Mouse (Mus musculus) embryo, embryonic 11.5 days (tissue): Measurements from ENCODE around the gene Rab1b.
"Not testable (repeated sequence)": the region's sequence is repeated elsewhere in the genome, so short reads cannot be mapped to it uniquely, and the experiment has no call there.

Experiments used
- DNase-seq: peaks from one replicate; pipeline ENCODE4 v3.0.0-alpha.2; 2012; ENCODE audit warnings: low read depth, low spot score

The Rab1b gene

DNA sequence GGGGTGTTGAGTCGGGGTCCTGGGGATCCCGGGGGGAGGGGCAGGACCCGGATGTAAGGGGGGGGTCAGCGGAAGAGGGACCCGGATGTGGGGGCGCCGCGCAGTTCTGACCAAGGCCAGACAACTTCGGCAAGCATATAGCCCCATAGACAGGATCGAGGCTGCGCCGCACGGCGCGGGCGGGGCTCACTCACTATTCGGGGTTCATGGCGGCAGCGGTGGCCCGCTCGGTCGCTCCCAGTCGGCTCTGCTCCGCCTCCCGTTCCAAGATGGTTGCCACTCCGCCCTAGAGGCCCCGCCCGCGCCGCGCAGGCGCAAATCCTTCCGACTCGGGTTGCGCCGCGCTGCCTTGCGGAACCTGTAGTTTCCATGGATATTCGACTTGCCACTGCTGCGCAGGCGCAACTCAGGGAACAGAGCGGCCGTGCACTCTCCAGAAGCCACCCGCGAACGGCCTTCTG lies at the start of gene Rab1b:
Gene Rab1b, minus strand, starts transcription at position 342 of the 461 bp plus-strand sequence.
- DNase-seq: peak; percentile 99

DNA sequence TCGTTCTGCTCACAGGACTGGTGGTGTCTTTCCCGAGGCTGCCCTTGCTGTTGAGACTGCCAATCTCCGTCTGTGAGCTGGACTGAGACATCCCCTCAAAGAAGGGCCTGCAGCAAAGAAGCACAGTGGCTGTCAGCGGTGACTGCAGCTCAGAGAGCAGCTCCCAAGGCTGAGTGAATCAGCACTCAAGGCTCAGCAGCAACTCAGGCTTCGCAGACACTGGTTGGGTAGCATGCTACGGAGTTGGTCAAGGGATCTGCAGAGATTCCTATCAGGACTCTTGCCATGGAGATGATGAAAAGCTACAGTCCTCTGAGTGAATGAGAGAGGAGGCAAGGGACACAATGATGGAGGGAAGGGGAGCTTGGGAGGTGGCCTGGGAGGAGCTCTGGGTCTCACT lies 45.4 kb upstream of the Rab1b start:
- DNase-seq: no peak

DNA sequence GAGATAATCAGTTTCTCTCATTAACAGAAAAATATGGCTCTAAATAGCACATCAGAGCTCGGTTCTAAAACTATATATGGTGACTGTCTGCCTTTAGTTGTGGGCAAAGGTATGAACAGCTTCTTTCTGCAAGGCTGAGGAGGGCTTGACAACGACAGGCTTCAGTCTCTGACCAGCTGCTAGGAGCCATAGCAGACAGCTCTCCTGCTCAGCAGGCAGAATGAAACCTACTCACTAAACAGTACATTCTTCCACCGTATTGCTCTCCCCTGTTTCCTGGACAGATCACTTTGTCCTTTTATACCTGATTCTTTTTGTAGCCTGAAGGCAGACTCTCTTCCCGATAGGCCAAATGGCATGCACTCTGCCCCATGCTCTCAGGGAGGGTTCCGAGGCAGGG lies 44.9 kb upstream of the Rab1b start:
- DNase-seq: no peak

GRCm38 (mm10) chr19:5151331-5151730 lies 44.5 kb upstream of the Rab1b start:
- DNase-seq: peak; percentile 42

GRCm38 (mm10) chr19:5150358-5150757 lies 43.5 kb upstream of the Rab1b start:
- no peak for DNase-seq

DNA sequence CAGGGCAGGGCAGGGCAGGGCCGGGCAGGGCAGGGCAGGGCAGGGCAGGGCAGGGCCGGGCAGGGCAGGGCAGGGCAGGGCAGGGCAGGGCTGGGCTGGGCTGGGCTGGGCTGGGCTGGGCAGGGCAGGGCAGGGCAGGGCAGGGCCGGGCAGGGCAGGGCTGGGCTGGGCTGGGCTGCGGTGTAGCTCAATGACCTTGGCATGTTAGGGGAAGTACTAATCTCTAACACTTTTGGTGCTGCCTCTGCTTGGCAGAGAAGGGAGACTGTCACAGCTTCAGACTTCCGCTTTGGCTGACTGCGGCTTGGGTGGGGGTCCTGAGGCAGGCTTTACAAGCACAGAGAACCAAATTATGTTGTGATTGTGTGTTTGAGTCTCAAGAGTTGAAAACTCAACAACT lies 42.2 kb upstream of the Rab1b start:
- DNase-seq: not testable (repeated sequence)

DNA sequence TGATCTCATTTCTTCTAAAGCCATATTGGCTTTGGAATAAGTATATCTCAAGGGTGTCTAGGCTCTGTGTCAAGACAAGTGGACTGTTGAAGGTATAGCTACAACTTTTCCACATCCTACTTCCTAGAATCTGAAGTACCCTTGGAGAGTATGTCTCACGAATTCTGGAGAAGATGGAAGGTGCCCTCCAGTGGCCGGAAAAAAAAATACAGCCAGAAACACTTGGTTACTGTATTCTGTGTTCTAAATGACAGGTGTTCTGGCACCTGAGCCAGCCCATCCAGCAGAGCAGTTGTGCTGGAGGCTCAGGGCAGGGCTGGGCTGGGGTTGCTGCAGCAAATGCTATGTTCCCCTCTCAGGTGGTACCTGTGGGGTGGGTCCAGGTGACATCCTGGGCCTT lies 32.8 kb upstream of the Rab1b start:
- peak; percentile 37 for DNase-seq

DNA sequence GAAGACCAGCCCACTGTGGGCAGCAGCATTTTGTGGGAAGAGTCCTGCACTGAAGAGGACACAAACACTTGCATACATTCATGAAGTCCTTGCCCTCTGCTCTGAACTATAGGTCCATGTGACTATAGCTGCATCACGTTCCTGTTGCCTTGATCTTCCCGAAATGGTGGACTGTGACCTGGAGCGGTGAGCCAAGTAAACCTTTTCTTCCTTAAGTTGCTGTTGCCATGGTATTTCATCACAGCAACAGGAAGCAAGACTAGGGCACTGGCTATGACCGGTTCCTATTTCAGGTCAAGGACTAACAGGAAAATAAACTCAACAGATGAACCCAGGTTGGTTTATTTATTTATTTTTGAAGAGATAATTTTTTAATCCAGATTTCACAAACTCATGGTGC lies 24.4 kb upstream of the Rab1b start:
- DNase-seq: no peak

DNA sequence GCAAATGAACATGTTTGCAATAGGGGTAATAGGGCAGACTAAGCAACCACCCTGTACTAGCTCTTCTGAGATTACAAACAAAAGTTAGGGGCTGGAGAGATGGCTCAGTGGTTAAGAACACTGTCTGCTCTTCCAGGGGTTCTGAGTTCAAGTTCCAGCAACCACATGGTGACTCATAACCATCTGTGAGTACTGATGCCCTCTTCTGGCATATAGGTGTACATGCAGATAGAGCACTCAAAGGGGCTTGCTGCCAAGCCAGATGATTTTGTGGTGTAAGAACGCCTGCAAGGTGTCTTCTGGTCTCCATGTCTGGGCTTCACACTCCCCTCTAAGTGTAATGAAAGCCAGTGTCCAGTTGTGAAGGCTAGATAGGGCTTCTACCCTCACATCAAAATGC lies 22.9 kb upstream of the Rab1b start:
- no peak for DNase-seq

DNA sequence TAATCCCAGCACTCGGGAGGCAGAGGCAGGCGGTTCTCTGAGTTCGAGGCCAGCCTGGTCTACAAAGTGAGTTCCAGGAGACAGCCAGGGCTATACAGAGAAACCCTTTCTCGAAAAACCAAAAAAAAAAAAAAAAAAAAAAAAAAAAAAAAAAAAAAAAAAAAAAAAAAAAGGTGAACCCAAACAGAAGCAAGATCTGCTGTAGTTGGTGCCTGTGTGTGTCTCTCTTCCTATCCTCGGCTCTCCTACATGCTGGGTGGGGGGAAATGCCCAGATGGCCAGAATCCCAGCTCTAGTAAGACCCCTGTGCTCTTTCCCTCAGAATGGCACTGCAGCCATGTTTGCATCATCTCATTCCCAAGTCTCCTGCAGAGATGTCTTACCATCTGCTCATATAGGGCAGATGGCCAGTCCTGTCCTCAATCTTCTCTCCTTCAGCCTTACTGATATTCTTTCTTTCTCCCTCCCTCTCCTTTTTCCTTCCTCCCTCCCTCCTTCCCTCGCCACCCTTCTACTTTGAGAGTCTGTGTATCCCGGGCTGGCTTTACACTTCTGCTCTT lies 17.3 kb upstream of the Rab1b start:
- no peak for DNase-seq

DNA sequence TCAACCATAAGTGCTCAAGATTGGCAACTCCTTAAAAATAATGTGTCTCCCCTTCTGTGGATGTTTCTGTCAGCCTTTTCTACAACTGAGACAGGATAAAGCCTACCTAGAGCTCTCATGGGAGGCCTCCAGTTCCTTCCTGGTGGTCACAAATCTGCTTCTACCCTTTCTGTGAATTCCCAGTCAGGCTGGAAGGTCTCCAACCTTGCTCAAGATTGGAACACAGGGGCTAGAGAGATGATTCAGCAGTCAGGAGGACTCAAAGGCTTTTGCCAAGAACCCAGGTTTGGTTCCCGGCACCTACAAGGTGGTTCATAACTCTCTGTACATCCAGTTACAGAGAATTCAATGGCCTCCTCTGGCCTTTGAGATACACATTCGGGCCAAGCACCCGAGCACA lies 16.4 kb upstream of the Rab1b start:
- DNase-seq: no peak

DNA sequence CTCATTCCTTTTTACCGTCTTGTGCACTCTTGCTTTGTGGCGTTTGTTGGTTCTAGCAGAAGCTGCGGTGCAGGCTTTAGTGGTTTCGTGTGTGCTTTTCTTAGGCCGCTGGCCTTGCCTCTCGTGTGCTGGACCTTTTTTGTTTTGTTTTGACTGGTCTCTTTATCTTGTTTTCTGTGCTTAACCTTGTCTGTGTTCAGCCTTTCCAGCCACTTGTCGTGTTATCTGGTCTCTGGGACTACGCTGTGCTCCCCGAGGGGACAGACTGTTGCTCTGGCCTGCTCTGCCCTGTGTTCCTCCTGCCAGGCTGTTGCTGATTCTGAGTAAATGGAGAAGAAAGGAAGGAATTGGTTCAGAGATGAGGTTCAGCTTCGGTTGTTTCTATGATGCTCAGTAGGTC lies 15.6 kb upstream of the Rab1b start:
- DNase-seq: no peak

- no peak for DNase-seq
Observed at GRCm38 (mm10) chr19:5118384-5118698, 11.5 kb upstream of the Rab1b start, which contains the start of gene Klc2. Gene Klc2 (minus strand): TSS chr19:5118560.

GRCm38 (mm10) chr19:5117494-5118383 lies 10.9 kb upstream of the Rab1b start:
- DNase-seq: peak; percentile 89

- DNase-seq: no peak
Observed at GRCm38 (mm10) chr19:5113783-5114182, 6.9 kb upstream of the Rab1b start.

DNA sequence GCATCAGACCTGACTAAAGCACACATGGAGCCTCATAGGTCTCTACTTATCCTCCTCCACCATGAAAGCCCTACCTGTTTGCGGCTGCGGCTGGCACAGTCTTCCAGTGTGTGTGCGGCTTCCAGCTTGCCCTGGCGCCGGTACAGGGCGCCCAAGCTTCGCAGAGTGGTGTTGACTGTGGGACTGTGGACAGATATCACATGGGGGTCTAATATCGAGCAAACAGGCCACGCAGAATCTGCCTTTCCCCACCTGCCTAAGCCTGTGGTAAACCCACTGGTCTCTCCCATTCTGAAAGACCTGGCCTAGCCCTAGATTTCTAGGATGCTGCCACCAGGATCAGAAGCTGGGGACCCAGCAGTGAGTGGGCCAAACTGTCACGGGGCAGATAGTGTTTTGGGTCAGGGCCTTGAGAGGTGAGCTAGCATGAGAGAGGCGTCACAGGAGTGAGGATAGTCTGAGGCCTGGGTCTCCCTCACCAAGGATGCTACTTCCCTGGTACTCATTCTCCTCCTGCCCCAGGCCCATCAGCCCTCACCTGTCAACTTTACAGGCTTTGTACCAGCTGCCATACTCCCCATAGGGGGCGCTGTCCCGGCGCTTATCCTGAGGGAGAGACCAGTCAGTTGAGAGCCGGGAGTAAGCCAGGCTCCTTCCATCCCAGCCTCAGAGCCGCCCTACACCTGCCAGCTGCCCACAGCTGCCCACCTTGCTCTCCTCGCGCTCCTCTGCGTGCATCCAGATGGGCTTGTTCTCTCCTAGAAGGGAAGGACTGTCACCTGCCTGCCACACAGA lies 3.0 kb upstream of the Rab1b start:
- DNase-seq: no peak

DNA sequence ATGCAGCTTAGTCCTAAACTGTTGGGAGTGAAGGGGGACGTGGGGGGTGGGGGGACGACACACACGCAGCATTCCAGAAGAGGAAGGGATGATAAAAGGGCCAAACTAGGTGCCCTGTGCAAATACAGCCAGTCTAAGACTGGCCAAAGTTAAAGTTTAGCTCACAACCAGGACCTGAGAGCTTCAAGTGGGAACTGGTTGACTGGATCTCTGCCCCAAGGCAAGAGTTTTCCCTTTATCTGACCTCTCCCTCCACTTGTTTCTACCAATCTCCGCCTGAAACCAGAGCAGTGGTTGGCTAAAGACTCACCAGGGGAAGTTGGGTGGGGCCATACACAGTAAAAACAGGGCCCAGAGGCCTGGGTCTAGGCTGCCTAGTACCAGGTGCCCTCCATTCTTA lies 1.8 kb upstream of the Rab1b start:
- no peak for DNase-seq

DNA sequence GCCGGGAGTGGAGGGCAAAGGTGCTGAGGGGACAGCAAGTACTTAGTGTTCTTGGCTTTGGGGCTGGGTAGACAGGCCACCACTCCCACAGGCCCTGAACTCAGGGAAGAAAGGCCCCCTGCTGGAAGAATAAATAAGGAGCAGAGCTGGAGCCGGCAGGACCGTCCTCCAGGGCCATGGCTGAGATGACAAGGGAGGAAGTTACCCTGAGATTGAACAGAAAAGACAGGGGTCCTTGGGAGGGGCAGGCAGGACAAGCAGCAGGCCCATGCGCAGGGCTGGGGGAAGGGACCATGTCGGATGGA lies 1.4 kb upstream of the Rab1b start:
- DNase-seq: no peak

DNA sequence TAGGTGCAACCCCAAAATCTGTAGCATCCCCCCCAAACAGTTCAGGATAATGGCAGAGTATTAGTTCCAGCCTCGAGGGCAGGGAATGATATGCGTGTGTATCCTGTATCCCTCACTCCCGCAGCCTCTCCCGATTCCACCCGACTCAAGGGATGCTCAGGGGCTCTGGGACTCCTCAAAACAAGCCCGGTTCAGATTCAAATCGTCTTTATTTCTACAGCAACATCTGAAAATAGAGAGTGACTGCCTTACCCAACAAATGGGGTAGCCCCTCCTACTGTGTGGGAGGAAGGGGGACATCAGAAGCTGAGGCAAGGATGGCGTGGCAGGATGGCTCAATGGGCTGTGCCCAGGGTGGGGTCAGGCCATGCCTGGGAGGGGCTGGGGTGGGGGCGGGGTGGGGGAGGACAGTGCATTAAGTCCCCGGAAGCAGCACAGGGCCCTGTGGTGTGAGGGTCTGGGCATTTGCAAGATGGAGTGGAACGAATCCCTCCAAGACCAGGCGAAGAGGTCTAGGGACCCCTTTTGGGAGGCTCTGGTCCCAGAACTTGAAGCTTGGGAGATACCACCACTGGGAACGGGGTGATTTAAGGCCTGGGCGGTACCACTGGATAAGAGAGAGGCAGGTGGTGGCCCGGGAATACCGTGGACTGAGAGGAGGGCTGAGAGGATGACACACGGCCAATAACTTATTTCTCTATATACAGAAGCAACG lies 841 bp upstream of the Rab1b start:
- no peak for DNase-seq

GRCm38 (mm10) chr19:5106074-5106473 lies 798 bp downstream of the Rab1b start:
- no peak for DNase-seq

- DNase-seq: no peak
Observed at GRCm38 (mm10) chr19:5098363-5099143, 8.3 kb downstream of the Rab1b start, which contains the start of gene Cnih2. Gene Cnih2 (minus strand): TSS chr19:5098521.
